Mouse (Mus musculus) limb, embryonic 11.5 days (tissue): ENCODE data around the gene Thada. TPM values are rescaled to one million over a fixed set of nuclear protein-coding genes. Genes with fewer than 3 reads are reported as not detected.

Source experiments
- ATAC-seq: fragments of 200-750 bp; cut with Nextera tagmentation; 2 replicates; pipeline ENCODE4 v1.8.0; 2017; ENCODE audit warnings: low read depth; ENCODE audit not compliant: insufficient number of reproducible peaks, low FRiP score, low TSS enrichment
- DNase-seq: peaks from one replicate; pipeline ENCODE4 v3.0.0-alpha.2; 2015; ENCODE audit warnings: low spot score
- H3K27ac ChIP-seq: fragments of 300-500 bp; sonication (generic); replicated peaks from 2 replicates; pipeline ENCODE4 v1.5.1; 2014; ENCODE audit warnings: low read depth, mild to moderate bottlenecking, low read length
- H3K27me3 ChIP-seq: fragments of 300-500 bp; sonication (generic); 2 replicates; pipeline ENCODE4 v1.6.1; 2014; ENCODE audit warnings: mild to moderate bottlenecking, low read length, mixed read lengths; ENCODE audit not compliant: control insufficient read depth, insufficient read depth
- H3K36me3 ChIP-seq: fragments of 300-500 bp; sonication (generic); 2 replicates; pipeline ENCODE4 v1.6.1; 2014; ENCODE audit warnings: mild to moderate bottlenecking, low read length, moderate library complexity, mixed read lengths; ENCODE audit not compliant: control insufficient read depth, insufficient read depth
- H3K4me1 ChIP-seq: fragments of 300-500 bp; sonication (generic); 2 replicates; pipeline ENCODE4 v1.6.1; 2014; ENCODE audit warnings: low read length, mixed read lengths; ENCODE audit not compliant: control insufficient read depth, insufficient read depth
- H3K4me2 ChIP-seq: fragments of 300-500 bp; sonication (generic); 2 replicates; pipeline ENCODE4 v1.6.1; 2014; ENCODE audit warnings: low read depth, mild to moderate bottlenecking, moderate library complexity; ENCODE audit not compliant: severe bottlenecking
- H3K4me3 ChIP-seq: fragments of 300-500 bp; sonication (generic); 2 replicates; pipeline ENCODE4 v1.5.1; 2014; ENCODE audit warnings: low read depth, low read length
- H3K9ac ChIP-seq: fragments of 300-500 bp; sonication (generic); 2 replicates; pipeline ENCODE4 v1.6.1; 2014; ENCODE audit warnings: mild to moderate bottlenecking, low read length
- H3K9me3 ChIP-seq: fragments of 300-500 bp; sonication (generic); 2 replicates; pipeline ENCODE4 v1.6.1; 2016; ENCODE audit warnings: low read length; ENCODE audit not compliant: control insufficient read depth
- WGBS: fragments of 180-500 bp; shearing (Covaris S2); extraction: QIAGEN DNeasy Blood & Tissue Kit; methylation state at CpG from one replicate; pipeline ENCODE4 v1.1.7; 2014; 5-methylcytosine and 5-hydroxymethylcytosine counted together
- polyA plus RNA-seq: library from polyadenylated mRNA; unstranded; fragments of >200 nt; fragmentation: Nextera tagmentation; extraction: Ambion mirVana; gene quantifications from 2 replicates; pipeline ENCODE4 v1.2.1, GENCODE M21; 2014

Thada gene
- polyA plus RNA-seq, 1 experiment from 2014 or later = 12.6 TPM

GRCm38 (mm10) chr17:84353902-84354311, 112.1 kb downstream of the Thada start:
- no peaks in the 10 kb centered on the region for H3K9me3 ChIP-seq
- DNase-seq (no peak), ATAC-seq (no peak)
- no peak overlapping the region for H3K9ac ChIP-seq
- H3K4me3 ChIP-seq = no peak overlapping the region
- no peak overlapping the region for H3K4me2 ChIP-seq
- H3K36me3 ChIP-seq = peaks cover under 1% of the 10 kb centered on the region; the same call in 1 of the 2 replicates
- WGBS = 90% methylated on average over 5 of the region's 5 CpGs
- H3K27ac ChIP-seq = no peak overlapping the region
- no peaks in the 10 kb centered on the region for H3K27me3 ChIP-seq
- no peaks in the 10 kb centered on the region for H3K4me1 ChIP-seq

GRCm38 (mm10) chr17:84353224-84353901, 112.6 kb downstream of the Thada start:
- no peak overlapping the region for H3K9ac ChIP-seq
- no peak overlapping the region for H3K4me3 ChIP-seq
- H3K4me1 ChIP-seq = no peaks in the 10 kb centered on the region
- no peak overlapping the region for H3K4me2 ChIP-seq
- ATAC-seq = no peak
- no peak for DNase-seq
- H3K27ac ChIP-seq = no peak overlapping the region
- 88% methylated on average over 3 of the region's 3 CpGs for WGBS
- no peaks in the 10 kb centered on the region; the same call in 1 of the 2 replicates for H3K36me3 ChIP-seq
- H3K27me3 ChIP-seq = no peaks in the 10 kb centered on the region
- no peaks in the 10 kb centered on the region for H3K9me3 ChIP-seq

- Histone ChIP-seq H3K4me2 (no peak overlapping the region), H3K4me1 (no peaks in the 10 kb centered on the region), H3K4me3 (no peak overlapping the region), H3K9me3 (no peaks in the 10 kb centered on the region), H3K27ac (no peak overlapping the region), H3K9ac (no peak overlapping the region), H3K27me3 (no peaks in the 10 kb centered on the region), H3K36me3 (no peaks in the 10 kb centered on the region; the same call in 1 of the 2 replicates)
- WGBS = 72% methylated on average over 3 of the region's 3 CpGs
- no peak for DNase-seq
- no peak for ATAC-seq
Measured at GRCm38 (mm10) chr17:84352790-84353154, 113.2 kb downstream of the Thada start.

- H3K9ac ChIP-seq = no peak overlapping the region
- H3K36me3 ChIP-seq = no peaks in the 10 kb centered on the region; the same call in 1 of the 2 replicates
- no peak overlapping the region for H3K4me3 ChIP-seq
- ATAC-seq (no peak), DNase-seq (no peak)
- H3K4me2 ChIP-seq = no peak overlapping the region
- no peaks in the 10 kb centered on the region for H3K4me1 ChIP-seq
- no peak overlapping the region for H3K27ac ChIP-seq
- no peaks in the 10 kb centered on the region for H3K27me3 ChIP-seq
- no peaks in the 10 kb centered on the region for H3K9me3 ChIP-seq
- 83% methylated on average over 9 of the region's 9 CpGs for WGBS
Measured at GRCm38 (mm10) chr17:84351912-84352789, 113.9 kb downstream of the Thada start.

- 72% methylated on average over 3 of the region's 3 CpGs for WGBS
- H3K27ac ChIP-seq = no peak overlapping the region
- no peak overlapping the region for H3K9ac ChIP-seq
- H3K4me1 ChIP-seq = no peaks in the 10 kb centered on the region
- H3K36me3 ChIP-seq = no peaks in the 10 kb centered on the region; the same call in 1 of the 2 replicates
- no peak for ATAC-seq
- H3K27me3 ChIP-seq = no peaks in the 10 kb centered on the region
- H3K4me3 ChIP-seq = no peak overlapping the region
- no peaks in the 10 kb centered on the region for H3K9me3 ChIP-seq
- DNase-seq = no peak
- no peak overlapping the region for H3K4me2 ChIP-seq
Measured at GRCm38 (mm10) chr17:84351276-84351675, 114.7 kb downstream of the Thada start.

GRCm38 (mm10) chr17:84348865-84349264, 117.1 kb downstream of the Thada start:
- no peaks in the 10 kb centered on the region for H3K9me3 ChIP-seq
- 90% methylated on average over 3 of the region's 3 CpGs for WGBS
- H3K4me3 ChIP-seq = no peak overlapping the region
- H3K4me1 ChIP-seq = no peaks in the 10 kb centered on the region
- no peak for DNase-seq
- no peak overlapping the region for H3K9ac ChIP-seq
- H3K27ac ChIP-seq = no peak overlapping the region
- ATAC-seq = no peak
- H3K27me3 ChIP-seq = no peaks in the 10 kb centered on the region
- H3K4me2 ChIP-seq = no peak overlapping the region
- no peaks in the 10 kb centered on the region; the same call in 1 of the 2 replicates for H3K36me3 ChIP-seq

GRCm38 (mm10) chr17:84342299-84342817, 123.6 kb downstream of the Thada start:
- Histone ChIP-seq H3K27me3 (no peaks in the 10 kb centered on the region), H3K9ac (no peak overlapping the region), H3K4me1 (no peaks in the 10 kb centered on the region), H3K4me3 (no peak overlapping the region), H3K27ac (no peak overlapping the region), H3K4me2 (no peak overlapping the region), H3K9me3 (no peaks in the 10 kb centered on the region), H3K36me3 (no peaks in the 10 kb centered on the region)
- ATAC-seq (no peak), DNase-seq (no peak)
- 90% methylated on average over 6 of the region's 6 CpGs for WGBS

GRCm38 (mm10) chr17:84341686-84342085, 124.3 kb downstream of the Thada start:
- DNase-seq = no peak
- no peaks in the 10 kb centered on the region for H3K27me3 ChIP-seq

More at GRCm38 (mm10) chr17:84341686-84342085, 124.3 kb downstream of the Thada start:
- Histone ChIP-seq H3K27ac (no peak overlapping the region), H3K4me3 (no peak overlapping the region), H3K36me3 (no peaks in the 10 kb centered on the region), H3K9ac (no peak overlapping the region), H3K9me3 (no peaks in the 10 kb centered on the region), H3K4me2 (no peak overlapping the region), H3K4me1 (no peaks in the 10 kb centered on the region)
- no peak for ATAC-seq
- WGBS = 88% methylated on average over 2 of the region's 2 CpGs
